Mouse (Mus musculus) lung, adult 2 months (tissue): Measurements from ENCODE around the gene Scg5.

Experiments
- CTCF ChIP-seq: fragments of 200-500 bp; IDR thresholded peaks from 2 replicates; pipeline ENCODE4 v1.5.1; 2011; ENCODE audit warnings: mild to moderate bottlenecking, low read length, control low read depth; ENCODE audit not compliant: insufficient read depth
- POLR2A ChIP-seq: fragments of 200-500 bp; IDR thresholded peaks from 2 replicates; pipeline ENCODE4 v1.6.1; 2011; ENCODE audit warnings: low read depth, mild to moderate bottlenecking, control low read depth, low read length, borderline replicate concordance; ENCODE audit errors: extremely low read depth

- TF ChIP-seq CTCF = no peak
- TF ChIP-seq POLR2A = no peak
These were observed 40.0 kb downstream of the Scg5 start for GRCm38 (mm10) chr2:113788821-113789387.
